Mouse (Mus musculus) thymus, adult 18-20 months (tissue): Measurements from ENCODE around the gene Mrps22.

Experiments
- DNase-seq, 2 experiments: peaks; one replicate each; pipeline ENCODE4 v3.0.0; 2022; ENCODE audit warnings: mixed read lengths in 2 of 2

Mrps22 gene

GRCm38 (mm10) chr9:98601156-98601836 lies at the start of gene Mrps22:
TSS of gene Mrps22 (minus strand) at chr9:98601660.
- DNase-seq: peak; percentile 71 to 79

GRCm38 (mm10) chr9:98650547-98650946 lies 49.1 kb upstream of the Mrps22 start:
- no peak for DNase-seq

GRCm38 (mm10) chr9:98647418-98647817 lies 46.0 kb upstream of the Mrps22 start:
- DNase-seq: no peak

- DNase-seq: no peak
These were observed 44.3 kb upstream of the Mrps22 start for GRCm38 (mm10) chr9:98645750-98646149.

- DNase-seq: no peak
These were observed 40.7 kb upstream of the Mrps22 start for GRCm38 (mm10) chr9:98642126-98642525.

- no peak for DNase-seq
These were observed 32.1 kb upstream of the Mrps22 start for GRCm38 (mm10) chr9:98633287-98634162.

- DNase-seq: no peak
These were observed 27.0 kb upstream of the Mrps22 start for GRCm38 (mm10) chr9:98628480-98628879.

- DNase-seq: no peak
These were observed 3.4 kb upstream of the Mrps22 start for GRCm38 (mm10) chr9:98604896-98605295.

- DNase-seq: no peak
These were observed 438 bp upstream of the Mrps22 start for GRCm38 (mm10) chr9:98601837-98602359.

- DNase-seq: no peak
These were observed 1.4 kb downstream of the Mrps22 start for GRCm38 (mm10) chr9:98600094-98600493.

GRCm38 (mm10) chr9:98583852-98584251 lies 17.6 kb downstream of the Mrps22 start:
- no peak for DNase-seq

- DNase-seq: peak; percentile 95
These were observed 38.0 kb downstream of the Mrps22 start, which contains the start of gene Copb2 for GRCm38 (mm10) chr9:98563137-98564126. TSS of gene Copb2 (plus strand) at chr9:98563721.

GRCm38 (mm10) chr9:98544042-98544441 lies 57.4 kb downstream of the Mrps22 start:
- no peak for DNase-seq
